ENCODE assay signal across 9 mouse cellular contexts in the genomic region with DNA sequence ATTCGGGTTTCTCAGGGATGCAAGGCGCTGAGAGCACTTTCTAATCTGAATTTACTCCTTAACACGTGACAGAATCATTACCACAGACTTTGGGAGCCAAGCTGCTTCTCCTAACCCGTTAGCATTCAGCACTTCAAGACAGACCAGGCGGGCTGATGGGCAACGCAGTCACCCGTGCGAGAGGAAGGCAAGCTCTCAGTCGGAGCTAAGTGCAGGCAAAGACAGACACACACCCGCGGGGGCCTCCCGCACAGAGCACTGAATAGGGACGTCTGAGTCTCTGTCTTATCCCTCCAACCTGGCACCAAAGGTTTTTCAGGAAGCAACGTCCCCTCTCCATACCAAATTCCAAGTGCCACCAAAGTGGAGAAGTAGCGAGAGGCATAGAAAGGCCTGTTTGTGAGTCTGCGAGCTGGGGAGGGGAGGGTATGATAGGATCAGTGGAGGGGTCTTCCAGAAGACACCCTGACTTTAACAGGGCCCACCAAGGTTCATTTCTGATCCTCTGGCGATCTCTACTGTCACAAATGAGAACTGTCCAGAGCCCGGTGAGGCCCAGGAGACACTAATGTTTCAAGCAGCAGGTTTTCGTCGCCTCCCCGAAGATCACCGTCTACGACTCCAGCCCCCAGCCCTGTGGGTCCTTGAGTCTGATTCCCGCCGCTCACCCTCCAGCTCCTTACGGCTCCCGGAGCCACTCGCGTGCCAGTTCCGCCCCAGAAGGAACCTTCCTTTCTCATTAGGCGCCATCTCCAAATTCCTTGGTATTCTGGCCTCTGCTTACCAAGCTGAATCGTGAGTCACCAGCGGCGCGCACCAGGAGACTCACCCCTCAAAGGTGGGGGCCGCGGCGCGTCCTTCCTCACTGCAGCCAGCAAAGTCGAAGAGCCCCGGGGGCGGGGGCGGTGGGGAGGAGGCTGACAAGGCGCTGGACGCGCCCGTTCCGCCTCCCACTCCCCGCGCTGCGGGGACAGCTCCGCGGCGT. TPM values are rescaled to one million over a fixed set of nuclear protein-coding genes. Genes with fewer than 3 reads are reported as not detected.
DNase-seq lines count a peak whose midpoint lies in the region; ATAC-seq and TF ChIP-seq lines count a peak whose summit lies in the region.
"Had no signal": no experiment of that assay in that cellular context is flagged by ENCODE, and none has a peak within 500 bp of the region (broad histone marks: within the 10 kb centered on the region; RNA-seq: fewer than 3 reads in every experiment).

A gene (minus strand): TSS at position 973 of the 985 bp plus-strand sequence.

- peaks cover 95% of the 10 kb centered on the region for H3K27me3 ChIP-seq in kidney, embryonic 15.5 days
- H3K27me3 ChIP-seq in heart, postnatal 0 days (ENCODE audit: control insufficient read depth, insufficient read depth, low read length), result peaks cover 95% of the 10 kb centered on the region
- H3K27me3 ChIP-seq in midbrain, embryonic 13.5 days, result peaks cover 96% of the 10 kb centered on the region

- no peaks in the 10 kb centered on the region for H3K9me3 ChIP-seq in kidney, embryonic 15.5 days (replicated peaks)
- H3K9me3 ChIP-seq in heart, postnatal 0 days (replicated peaks; ENCODE audit: control insufficient read depth, low read length), result no peaks in the 10 kb centered on the region
- H3K9me3 ChIP-seq in midbrain, embryonic 13.5 days, result no peaks in the 10 kb centered on the region

- TF ChIP-seq CTCF in heart, postnatal 0 days (IDR thresholded peaks at IDR 0.05; ENCODE audit: low read depth), result no peak

- TF ChIP-seq EP300 in heart, postnatal 0 days (IDR thresholded peaks at IDR 0.05; ENCODE audit: low read depth), result no peak

- H3K4me2 ChIP-seq in kidney, embryonic 15.5 days, result peak within 1 kb of the TSS; percentile 80
- H3K4me2 ChIP-seq in heart, postnatal 0 days (ENCODE audit: low read depth, low read length), result peak within 1 kb of the TSS; percentile 48
- peak within 1 kb of the TSS; percentile 58 for H3K4me2 ChIP-seq in midbrain, embryonic 13.5 days (replicated peaks)

- H3K4me3 ChIP-seq in kidney, embryonic 15.5 days (replicated peaks), result peak within 1 kb of the TSS; percentile 42
- H3K4me3 ChIP-seq in heart, postnatal 0 days (ENCODE audit: low read depth, low read length), result peak within 1 kb of the TSS; percentile 29
- peak within 1 kb of the TSS; percentile 41 for H3K4me3 ChIP-seq in midbrain, embryonic 13.5 days (replicated peaks)

- no peaks in the 10 kb centered on the region for H3K36me3 ChIP-seq in kidney, embryonic 15.5 days
- no peaks in the 10 kb centered on the region for H3K36me3 ChIP-seq in heart, postnatal 0 days (replicated peaks; ENCODE audit: control insufficient read depth, insufficient read depth, low read length)
- no peaks in the 10 kb centered on the region for H3K36me3 ChIP-seq in midbrain, embryonic 13.5 days

- peaks cover 23% of the 10 kb centered on the region for H3K4me1 ChIP-seq in kidney, embryonic 15.5 days
- H3K4me1 ChIP-seq in heart, postnatal 0 days (ENCODE audit: control insufficient read depth, insufficient read depth), result 0 out of 2 replicates have a peak, but pooled peaks cover 7% of the 10 kb centered on the region
- H3K4me1 ChIP-seq in midbrain, embryonic 13.5 days (replicated peaks), result peaks cover 39% of the 10 kb centered on the region

- H3K27ac ChIP-seq in kidney, embryonic 15.5 days, result no peak within 1 kb of the TSS
- H3K27ac ChIP-seq in heart, postnatal 0 days (ENCODE audit: low read depth), result no peak within 1 kb of the TSS
- H3K27ac ChIP-seq in midbrain, embryonic 13.5 days, result peak within 1 kb of the TSS; percentile 53
- H3K27ac ChIP-seq: liver, embryonic 14.5 days had no signal

- WGBS in kidney, embryonic 15.5 days, result under 1% methylated on average over 52 of the region's 54 CpGs
- under 1% methylated on average over 54 of the region's 54 CpGs for WGBS in heart, postnatal 0 days
- under 1% methylated on average over 54 of the region's 54 CpGs for WGBS in midbrain, embryonic 13.5 days

- no peak for DNase-seq in kidney, postnatal 14 days
- DNase-seq in heart, postnatal 0 days (ENCODE audit: low spot score), result no peak
- no peak for DNase-seq in urinary bladder, postnatal 14 days (ENCODE audit: low spot score)
- DNase-seq in MN1 (ENCODE audit: low spot score), result no peak
- DNase-seq in layer of hippocampus, adult 8-10 months (ENCODE audit: low spot score in 2 of 2), result no peak

- no peak within 1 kb of the TSS for H3K9ac ChIP-seq in kidney, embryonic 15.5 days
- no peak within 1 kb of the TSS for H3K9ac ChIP-seq in heart, postnatal 0 days (replicated peaks; ENCODE audit: low read depth, low read length)
- H3K9ac ChIP-seq in midbrain, embryonic 13.5 days (replicated peaks), result peak within 1 kb of the TSS; percentile 55
- H3K9ac ChIP-seq: liver, embryonic 14.5 days had no signal

- 0 out of 2 replicates have a peak, but pooled peaks have one; percentile 19 for ATAC-seq in kidney, embryonic 15.5 days (replicated peaks; ENCODE audit: low FRiP score)
- ATAC-seq in common myeloid progenitor, adult 5-6 weeks (replicated peaks; ENCODE audit: low read depth, poor library complexity, severe bottlenecking), result peak; percentile 24
- ATAC-seq in heart, postnatal 0 days (ENCODE audit: insufficient read depth, low read depth), result no peak
- peak; percentile 53 for ATAC-seq in midbrain, embryonic 13.5 days

RNA-seq across cellular contexts. Expression of the gene that starts here (rescaled TPM):
- not detected in 2 replicates for polyA plus RNA-seq in kidney, embryonic 15.5 days (2015; fragmentation: Nextera tagmentation; extraction: Ambion mirVana)
- total RNA-seq in common myeloid progenitor, adult 5-6 weeks (2017), result not detected in 2 replicates
- total RNA-seq in heart, postnatal 0 days (2014; rRNA removed; ENCODE audit: low replicate concordance), result not detected in 2 replicates
- not detected in 2 replicates for polyA plus RNA-seq in heart, postnatal 0 days (2015; fragmentation: Nextera tagmentation; extraction: Ambion mirVana)
- 8.7 and 10.5 TPM in 2 replicates for polyA plus RNA-seq in midbrain, embryonic 13.5 days (2015; fragmentation: Nextera tagmentation; extraction: Ambion mirVana)
- 1 to 10 TPM; 5.1 to 7.6 (median 6.1) TPM for total RNA-seq in layer of hippocampus, adult 8-10 months (2022)

Comparison
In these comparisons a context has a peak if more than half of its experiments do, and no peak if none do; other contexts are left out.
1. Peak in ATAC-seq, H3K4me3 ChIP-seq and H3K4me2 ChIP-seq in kidney, embryonic 15.5 days; RNA of the gene not detected or under 1 TPM.
2. Peak in ATAC-seq in common myeloid progenitor, adult 5-6 weeks; RNA of the gene not detected or under 1 TPM.